ENCODE assay signal across 19 mouse cellular contexts in genomic region chr6:84017392-84017791, GRCm38 (mm10). TPM values are rescaled to one million over a fixed set of nuclear protein-coding genes. Genes with fewer than 3 reads are reported as not detected.
A peak's percentile ranks its signal among the peaks of the same experiment; 100 is the strongest.
DNase-seq lines count a peak whose midpoint lies in the region; ATAC-seq and TF ChIP-seq lines count a peak whose summit lies in the region.
"Had no signal": no experiment of that assay in that cellular context is flagged by ENCODE, and none has a peak within 500 bp of the region (broad histone marks: within the 10 kb centered on the region; RNA-seq: fewer than 3 reads in every experiment).

No protein-coding gene starts in this region.

- dilution Hi-C loops in CH12.LX (cut with MboI; ENCODE audit: extremely low pct_ligation_motif_present, extremely low pct_unique_long_range_greater_than_20kb, low sequenced_read_pairs) = no loop called here

- H3K9me3 ChIP-seq in kidney, postnatal 0 days (replicated peaks; ENCODE audit: low read length) = no peaks in the 10 kb centered on the region
- H3K9me3 ChIP-seq in CH12.LX (replicated peaks; ENCODE audit: low read length) = no peaks in the 10 kb centered on the region
- no peaks in the 10 kb centered on the region for H3K9me3 ChIP-seq in forebrain, embryonic 14.5 days (replicated peaks; ENCODE audit: control insufficient read depth, low read length)
- H3K9me3 ChIP-seq: forebrain, embryonic 10.5 days; G1E; heart, embryonic 15.5 days; hindbrain, embryonic 15.5 days; midbrain, embryonic 15.5 days; neural tube, embryonic 12.5 days; stomach, embryonic 15.5 days had no signal

- H3K9ac ChIP-seq in kidney, postnatal 0 days (ENCODE audit: low read depth, low read length) = no peak overlapping the region
- H3K9ac ChIP-seq in CH12.LX (ENCODE audit: insufficient read depth, low read depth) = no peak overlapping the region
- H3K9ac ChIP-seq in forebrain, embryonic 14.5 days (ENCODE audit: low read length) = no peak overlapping the region
- H3K9ac ChIP-seq: heart, embryonic 15.5 days; hindbrain, embryonic 15.5 days; midbrain, embryonic 15.5 days; neural tube, embryonic 12.5 days; stomach, embryonic 15.5 days had no signal

- TF ChIP-seq RAD21 in CH12.LX (IDR thresholded peaks at IDR 0.05; ENCODE audit: low read depth, low read length) = peak; percentile 44

- TF ChIP-seq EP300 in CH12.LX (IDR thresholded peaks at IDR 0.05; ENCODE audit: low read length) = no peak

- WGBS in kidney, postnatal 0 days = 55% methylated on average over 3 of the region's 3 CpGs
- WGBS in forebrain, embryonic 14.5 days = 69% methylated on average over 3 of the region's 3 CpGs

- no peak for DNase-seq in kidney, postnatal 0 days (ENCODE audit: low spot score)
- DNase-seq in kidney, adult 11 months = no peak
- peak; percentile 49 for DNase-seq in A20 (ENCODE audit: low read depth, low spot score)
- DNase-seq in CH12.LX (ENCODE audit: extremely low read depth) = peak; percentile 45
- DNase-seq in forebrain, embryonic 14.5 days (ENCODE audit: low spot score) = no peak
- no peak for DNase-seq in adrenal gland, adult 2 months
- DNase-seq: cerebellum, postnatal 25 days; heart, adult 11 months; kidney, adult 8-10 months; left cerebral cortex, postnatal 4 days; thymus, postnatal 36 days had no signal

- no peak overlapping the region for H3K4me3 ChIP-seq in kidney, postnatal 0 days (replicated peaks; ENCODE audit: low read depth, low read length)
- H3K4me3 ChIP-seq in CH12.LX (replicated peaks in 1 of 3; ENCODE audit: low read depth in 2 of 3, low read length in 2 of 3, poor library complexity in 1 of 3) = no peak overlapping the region
- no peak overlapping the region for H3K4me3 ChIP-seq in forebrain, embryonic 14.5 days (ENCODE audit: low read depth, low read length)
- H3K4me3 ChIP-seq: forebrain, embryonic 10.5 days; heart, embryonic 15.5 days; hindbrain, embryonic 15.5 days; midbrain, embryonic 15.5 days; neural tube, embryonic 12.5 days; stomach, embryonic 15.5 days had no signal

- H3K4me1 ChIP-seq in kidney, postnatal 0 days (replicated peaks; ENCODE audit: insufficient read depth, low read length) = 0 out of 2 replicates have a peak, but pooled peaks cover 7% of the 10 kb centered on the region
- H3K4me1 ChIP-seq in CH12.LX (ENCODE audit: control insufficient read depth in 1 of 2, insufficient read depth in 2 of 2) = peaks cover 0 to 17% of the 10 kb centered on the region in 2 experiments; a peak in 2 of 4 replicates
- no peaks in the 10 kb centered on the region; the same call in 1 of the 2 replicates for H3K4me1 ChIP-seq in forebrain, embryonic 14.5 days (ENCODE audit: control insufficient read depth, insufficient read depth, low read length)

- in situ Hi-C loops in CH12.LX (cut with MboI; ENCODE audit: low pct_ligation_motif_present, low pct_unique_long_range_greater_than_20kb, low sequenced_read_pairs) = loop anchor here (5.0 kb wide), 1 partner anchor 40 kb away; no protein-coding TSS in a partner anchor

- TF ChIP-seq CTCF in kidney, postnatal 0 days (IDR thresholded peaks at IDR 0.05; ENCODE audit: low read depth) = peak; percentile 39
- TF ChIP-seq CTCF in CH12.LX (conservative IDR thresholded peaks at IDR 0.05 in 1 of 2, IDR thresholded peaks at IDR 0.05 in 1 of 2; ENCODE audit: low read depth in 2 of 2, low read length in 2 of 2) = peak in 1 of 2 experiments; percentile 61; a peak in 2 of 4 replicates

- no peak for ATAC-seq in kidney, postnatal 0 days (replicated peaks; ENCODE audit: low FRiP score, low read depth)
- peak; percentile 58 for ATAC-seq in granulocyte monocyte progenitor cell, adult 5-6 weeks (replicated peaks; ENCODE audit: poor library complexity, severe bottlenecking)
- no peak for ATAC-seq in forebrain, embryonic 14.5 days
- ATAC-seq: midbrain, embryonic 15.5 days had no signal

- no peaks in the 10 kb centered on the region for H3K27me3 ChIP-seq in kidney, postnatal 0 days (ENCODE audit: insufficient read depth, low read length)
- H3K27me3 ChIP-seq in CH12.LX (replicated peaks) = no peaks in the 10 kb centered on the region
- no peaks in the 10 kb centered on the region; the same call in 1 of the 2 replicates for H3K27me3 ChIP-seq in forebrain, embryonic 14.5 days (replicated peaks; ENCODE audit: control insufficient read depth, insufficient read depth, low read length)
- H3K27me3 ChIP-seq: heart, embryonic 15.5 days had no signal

- no peak overlapping the region for H3K27ac ChIP-seq in kidney, postnatal 0 days
- H3K27ac ChIP-seq in CH12.LX (ENCODE audit: insufficient read depth, low read depth) = no peak overlapping the region
- H3K27ac ChIP-seq in forebrain, embryonic 14.5 days (ENCODE audit: low read depth, low read length) = no peak overlapping the region
- H3K27ac ChIP-seq: forebrain, embryonic 10.5 days; heart, embryonic 15.5 days; hindbrain, embryonic 15.5 days; midbrain, embryonic 15.5 days; neural tube, embryonic 12.5 days; stomach, embryonic 15.5 days had no signal

- H3K36me3 ChIP-seq in kidney, postnatal 0 days (ENCODE audit: insufficient read depth, low read length) = no peaks in the 10 kb centered on the region
- no peaks in the 10 kb centered on the region for H3K36me3 ChIP-seq in CH12.LX (replicated peaks in 1 of 2; ENCODE audit: control insufficient read depth in 1 of 2, insufficient read depth in 1 of 2, low read length in 1 of 2)
- no peaks in the 10 kb centered on the region for H3K36me3 ChIP-seq in forebrain, embryonic 14.5 days (ENCODE audit: control insufficient read depth, insufficient read depth, low read length)
- H3K36me3 ChIP-seq: forebrain, embryonic 10.5 days; G1E; heart, embryonic 15.5 days; hindbrain, embryonic 15.5 days; midbrain, embryonic 15.5 days; neural tube, embryonic 12.5 days; stomach, embryonic 15.5 days had no signal

- H3K79me2 ChIP-seq in CH12.LX (replicated peaks; ENCODE audit: control insufficient read depth, extremely low read depth, insufficient read depth, poor library complexity, severe bottlenecking) = no peaks in the 10 kb centered on the region

- no peak overlapping the region for H3K4me2 ChIP-seq in kidney, postnatal 0 days (ENCODE audit: low read length)
- H3K4me2 ChIP-seq in CH12.LX (ENCODE audit: insufficient read depth, low read depth, poor library complexity, severe bottlenecking) = no peak overlapping the region
- no peak overlapping the region for H3K4me2 ChIP-seq in forebrain, embryonic 14.5 days (ENCODE audit: low read length)
- H3K4me2 ChIP-seq: heart, embryonic 15.5 days; hindbrain, embryonic 15.5 days; midbrain, embryonic 15.5 days; neural tube, embryonic 12.5 days; stomach, embryonic 15.5 days had no signal

- no peak for TF ChIP-seq POLR2A in CH12.LX (IDR thresholded peaks at IDR 0.05; ENCODE audit: low read depth, low read length)

TF ChIP-seq in CH12.LX, 34 proteins besides CTCF, POLR2A, EP300 and RAD21:
- peak; percentile 64 for TF ChIP-seq SMC3 (IDR thresholded peaks at IDR 0.05; ENCODE audit: low read depth, low read length)
- no peak for TF ChIP-seq MAX (IDR thresholded peaks at IDR 0.05; ENCODE audit: low read length)
- TF ChIP-seq TCF12 (IDR thresholded peaks at IDR 0.05; ENCODE audit: low read depth, low read length) = no peak
- TF ChIP-seq ZNF384 (IDR thresholded peaks at IDR 0.05; ENCODE audit: low read depth, low read length) = 0 out of 2 replicates have a peak, but pooled peaks have one; percentile 28

RNA-seq across cellular contexts. Expression of gene Dysf, which starts 9.0 kb away (rescaled TPM):
- polyA plus RNA-seq in kidney, postnatal 0 days (2015; fragmentation: Nextera tagmentation; extraction: Ambion mirVana) = 12.0 and 13.8 TPM in 2 replicates
- total RNA-seq in CH12.LX (2012; rRNA removed) (0.34 and 0.38 TPM in 2 replicates), CH12.LX (2014; rRNA removed) (0.05 and 0.09 TPM in 2 replicates)
- 0.39 and 0.59 TPM in 2 replicates for polyA plus RNA-seq in CH12.LX (2012; ENCODE audit: insufficient read length, low read depth)
- total RNA-seq in granulocyte monocyte progenitor cell, adult 5-6 weeks (2014; fragmentation: Nextera tagmentation) = not detected in 2 replicates
- not detected in 2 replicates for total RNA-seq in granulocyte monocyte progenitor cell, adult 5-6 weeks (2017)
- 1.2 and 1.4 TPM in 2 replicates for polyA plus RNA-seq in forebrain, embryonic 14.5 days (2014; fragmentation: Nextera tagmentation; extraction: Ambion mirVana)
- total RNA-seq in adrenal gland, adult 2 months (2021) = 10 to 100 TPM; 54.4 to 64.2 TPM
- 21.3 and 31.0 TPM in 2 replicates for polyA plus RNA-seq in adrenal gland, adult 2 months (2012; rRNA removed)
- polyA plus RNA-seq: G1E had no signal

Comparison
In these comparisons a context has a peak if more than half of its experiments do, and no peak if none do; other contexts are left out.
1. DNase-seq: peak in A20 (single experiment) and CH12.LX (single experiment); none in kidney, postnatal 0 days (single experiment), kidney, adult 11 months (single experiment), forebrain, embryonic 14.5 days (single experiment) and adrenal gland, adult 2 months (single experiment).